Mouse (Mus musculus) right cerebral cortex, adult 18-20 months (tissue): ENCODE data around the gene Adh6a.

Experiments used
- DNase-seq: peaks from one replicate; pipeline ENCODE4 v3.0.0; 2022; ENCODE audit warnings: mixed read lengths

The Adh6a gene

GRCm38 (mm10) chr3:138312965-138313364 lies at the start of gene Adh6a:
Gene Adh6a (plus strand): TSS chr3:138313286.
- no peak for DNase-seq

GRCm38 (mm10) chr3:138264648-138265047 lies 48.4 kb upstream of the Adh6a start:
- peak; percentile 6 for DNase-seq

- no peak for DNase-seq
These were observed 42.6 kb upstream of the Adh6a start for GRCm38 (mm10) chr3:138270507-138270906.

- DNase-seq: no peak
These were observed 41.8 kb upstream of the Adh6a start for GRCm38 (mm10) chr3:138271297-138271696.

- no peak for DNase-seq
These were observed 40.0 kb upstream of the Adh6a start for GRCm38 (mm10) chr3:138273080-138273479.

GRCm38 (mm10) chr3:138275100-138275499 lies 38.0 kb upstream of the Adh6a start:
- no peak for DNase-seq

DNA sequence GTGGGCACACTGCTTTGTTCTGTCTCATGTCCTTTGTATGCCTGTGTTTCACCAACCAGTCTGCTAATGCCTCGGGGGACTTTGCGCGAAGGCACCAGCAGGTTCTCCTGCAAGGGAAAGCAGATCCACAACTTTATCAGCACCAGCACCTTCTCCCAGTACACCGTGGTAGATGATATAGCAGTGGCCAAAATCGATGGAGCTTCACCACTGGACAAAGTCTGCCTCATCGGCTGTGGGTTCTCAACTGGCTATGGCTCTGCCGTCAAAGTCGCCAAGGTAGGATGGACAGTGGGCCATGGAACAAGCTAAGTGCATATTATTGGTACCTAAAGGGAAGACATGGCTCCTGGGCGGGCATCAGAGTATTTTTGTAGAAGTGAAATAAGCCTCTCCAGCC lies 30.5 kb upstream of the Adh6a start:
- DNase-seq: no peak

DNA sequence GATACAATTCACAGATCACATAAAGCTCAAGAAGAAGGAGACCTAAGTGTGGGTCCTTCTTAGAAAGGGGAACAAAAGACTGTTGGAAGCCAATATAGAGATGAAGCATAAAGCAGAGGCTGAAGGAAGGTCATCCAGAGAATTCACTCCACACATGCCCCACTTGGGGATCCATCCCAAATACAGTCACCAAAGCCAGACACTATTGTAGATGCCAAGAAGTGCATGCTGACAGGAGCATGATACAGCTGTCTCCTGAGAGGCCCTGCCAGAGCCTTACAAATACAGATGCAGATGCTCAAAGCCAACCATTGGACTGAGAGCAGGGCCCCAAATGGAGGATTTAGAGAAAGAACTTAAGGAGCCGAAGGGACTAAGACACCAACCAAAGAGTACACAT lies 29.3 kb upstream of the Adh6a start:
- DNase-seq: no peak

GRCm38 (mm10) chr3:138285986-138286385 lies 27.1 kb upstream of the Adh6a start:
- no peak for DNase-seq

DNA sequence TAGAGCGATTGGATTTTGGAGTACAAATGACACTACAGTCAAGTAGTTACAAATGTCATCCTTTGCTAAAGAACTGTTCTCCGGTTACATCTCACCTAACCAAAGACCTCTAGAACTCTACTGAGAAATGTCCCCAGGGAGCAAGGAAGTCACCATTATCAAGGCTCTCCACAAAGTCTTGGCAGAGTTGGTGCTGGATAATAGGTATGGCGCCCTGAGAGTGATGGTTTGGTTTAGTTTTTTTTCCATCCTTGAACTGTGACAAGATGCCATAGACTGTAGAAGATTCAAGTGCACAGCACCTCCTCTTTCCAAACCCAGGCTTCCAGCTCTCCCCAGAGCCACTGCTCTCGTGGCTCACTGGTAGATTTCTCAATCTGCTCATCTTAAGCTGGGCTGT lies 25.4 kb upstream of the Adh6a start:
- DNase-seq: no peak

DNA sequence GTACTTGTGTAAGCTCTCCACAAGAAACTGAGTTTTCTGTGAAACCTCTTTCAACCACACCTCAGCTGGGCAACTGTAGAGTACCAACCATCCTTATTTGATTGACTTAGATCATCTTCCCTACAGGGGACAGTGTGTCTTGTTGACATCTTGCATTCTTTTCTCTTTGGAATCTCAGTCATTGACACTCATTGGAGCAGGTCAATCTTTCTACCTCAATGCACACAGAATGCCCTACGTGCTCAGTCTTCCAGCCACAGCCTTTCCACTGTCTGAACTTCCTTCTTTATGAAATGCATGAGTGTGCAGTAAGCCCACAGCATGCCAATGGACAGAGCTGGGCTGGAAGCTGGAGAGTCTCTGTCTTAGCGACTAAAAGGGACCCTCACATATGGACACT lies 22.4 kb upstream of the Adh6a start:
- DNase-seq: no peak

DNA sequence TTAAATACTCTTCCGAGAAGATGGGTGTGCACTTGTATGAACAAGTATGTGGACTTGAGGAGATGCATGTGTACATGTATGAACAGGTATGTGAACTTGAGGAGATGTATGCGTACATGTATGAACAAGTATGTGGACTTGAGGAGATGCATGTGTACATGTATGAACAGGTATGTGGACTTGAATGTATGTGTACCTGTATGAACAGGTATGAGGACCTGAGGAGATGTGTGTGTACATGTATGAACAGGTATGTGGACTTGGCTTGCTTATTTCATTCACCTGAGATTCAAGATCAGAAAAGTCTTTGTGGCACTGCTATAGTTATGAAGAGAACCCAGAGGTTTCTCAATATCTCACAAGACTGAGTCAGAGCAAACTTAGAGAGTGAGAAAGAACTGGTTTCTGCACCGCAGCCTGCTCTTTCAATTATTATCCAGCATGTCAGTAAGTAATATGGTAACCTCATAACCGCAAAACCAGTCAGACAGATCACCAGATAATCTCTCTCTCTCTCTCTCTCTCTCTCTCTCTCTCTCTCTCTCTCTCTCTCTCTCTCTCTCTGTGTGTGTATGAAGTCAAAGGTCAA lies 21.5 kb upstream of the Adh6a start:
- DNase-seq: no peak

GRCm38 (mm10) chr3:138293298-138293895 lies 19.7 kb upstream of the Adh6a start:
- no peak for DNase-seq

GRCm38 (mm10) chr3:138300130-138300529 lies 13.0 kb upstream of the Adh6a start:
- no peak for DNase-seq

GRCm38 (mm10) chr3:138302676-138303075 lies 10.4 kb upstream of the Adh6a start:
- DNase-seq: no peak

DNA sequence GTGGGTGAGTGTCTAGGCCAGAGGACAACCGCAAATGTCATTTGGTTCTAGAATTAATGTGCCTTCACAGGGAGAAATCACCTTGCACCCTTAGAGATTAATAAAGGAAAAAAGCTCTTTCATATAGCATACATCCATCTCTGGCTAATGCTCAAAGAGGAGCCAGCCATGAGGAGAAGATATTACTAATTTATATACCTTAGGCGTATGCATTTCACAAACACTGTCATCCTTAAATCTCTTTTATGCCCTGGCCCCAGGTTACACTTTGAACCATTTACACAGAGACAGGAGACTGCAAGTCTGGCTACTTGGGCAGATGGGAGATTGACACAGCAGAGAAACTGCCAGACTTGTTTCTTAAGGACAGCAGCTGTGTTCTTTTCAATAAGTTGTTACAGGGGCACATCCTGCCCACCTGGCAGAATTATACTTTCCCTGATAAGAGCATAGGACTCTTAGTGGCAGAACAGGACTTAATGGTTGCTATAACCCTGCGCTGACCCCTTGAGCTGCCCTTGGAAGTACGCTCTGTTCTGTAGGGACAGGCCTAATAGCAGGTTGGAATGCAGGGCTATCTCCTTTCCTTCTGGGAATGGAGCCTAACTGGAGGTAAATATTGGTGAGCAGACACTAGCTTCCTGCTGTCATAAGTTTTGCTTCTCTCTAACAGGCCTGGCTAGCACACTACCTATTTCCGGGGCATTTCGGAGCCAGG lies 9.2 kb upstream of the Adh6a start:
- DNase-seq: no peak

DNA sequence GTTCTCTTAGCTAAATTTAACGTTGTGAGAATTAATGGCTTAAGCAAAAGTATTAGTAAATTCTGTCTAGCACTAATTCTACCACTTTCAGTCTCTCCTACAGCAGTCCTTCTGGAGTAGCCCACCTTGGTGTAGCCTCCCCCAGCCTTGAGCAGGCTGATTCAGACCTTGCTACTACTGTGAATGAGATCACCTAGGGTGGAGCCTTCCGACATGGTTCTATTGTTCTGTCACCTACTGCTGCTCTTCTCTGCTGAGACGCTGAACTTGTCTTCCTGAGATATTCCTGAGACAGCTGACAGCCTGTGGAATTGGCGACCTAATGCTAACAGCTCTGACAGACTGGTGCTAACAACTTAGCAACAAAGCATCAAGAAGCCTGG lies 8.6 kb upstream of the Adh6a start:
- no peak for DNase-seq

GRCm38 (mm10) chr3:138305486-138306289 lies 7.4 kb upstream of the Adh6a start:
- no peak for DNase-seq

- DNase-seq: no peak
These were observed 6.8 kb upstream of the Adh6a start for GRCm38 (mm10) chr3:138306290-138306683.

- no peak for DNase-seq
These were observed 3.2 kb upstream of the Adh6a start for GRCm38 (mm10) chr3:138309910-138310309.

GRCm38 (mm10) chr3:138311015-138311414 lies 2.1 kb upstream of the Adh6a start:
- DNase-seq: no peak

DNA sequence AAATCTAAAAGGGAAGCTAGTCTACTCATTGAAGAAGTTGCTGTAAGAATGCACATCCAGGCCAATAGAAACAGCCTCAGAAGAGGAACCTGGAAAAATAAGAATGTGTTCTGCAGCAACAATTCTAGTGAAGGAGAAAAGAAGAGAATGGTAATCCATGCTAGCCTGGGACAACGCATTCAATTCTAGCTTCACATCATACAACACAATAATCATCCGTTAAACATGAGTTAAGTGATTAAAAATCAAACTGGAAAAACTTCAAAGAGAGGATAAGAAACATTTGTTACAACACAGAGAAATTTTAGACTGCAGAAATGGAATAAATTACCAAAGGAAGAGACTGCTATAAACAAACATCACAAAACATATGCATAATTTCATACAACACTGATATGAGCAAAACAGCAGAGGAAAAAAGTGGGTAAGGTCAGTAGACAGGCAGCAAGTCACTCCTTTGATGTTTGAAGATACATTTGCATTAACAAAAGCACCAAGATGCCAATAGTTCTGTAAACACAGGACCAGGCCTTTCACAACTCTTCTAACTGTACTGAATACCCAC lies 3.9 kb downstream of the Adh6a start:
- DNase-seq: no peak

GRCm38 (mm10) chr3:138325001-138325400 lies 11.9 kb downstream of the Adh6a start:
- no peak for DNase-seq
